Mouse (Mus musculus) hindbrain, embryonic 11.5 days (tissue): ENCODE results near the gene Mcmbp. TPM values are rescaled to one million over a fixed set of nuclear protein-coding genes. Genes with fewer than 3 reads are reported as not detected.

ENCODE experiments used
- ATAC-seq: fragments of 200-750 bp; cut with Nextera tagmentation; 2 replicates; pipeline ENCODE4 v1.8.0; 2017; ENCODE audit warnings: mild to moderate bottlenecking, moderate TSS enrichment, moderate library complexity; ENCODE audit not compliant: low FRiP score
- DNase-seq: peaks from one replicate; pipeline ENCODE4 v3.0.0-alpha.2; 2015; ENCODE audit warnings: low spot score
- H3K27ac ChIP-seq: fragments of 300-500 bp; sonication (generic); 2 replicates; pipeline ENCODE4 v1.5.1; 2014; ENCODE audit warnings: mild to moderate bottlenecking, low read depth, low read length
- H3K27me3 ChIP-seq: fragments of 300-500 bp; sonication (generic); 2 replicates; pipeline ENCODE4 v1.6.1; 2014; ENCODE audit warnings: mild to moderate bottlenecking, low read length, moderate library complexity, mixed read lengths; ENCODE audit not compliant: control insufficient read depth, insufficient read depth
- H3K36me3 ChIP-seq: fragments of 300-500 bp; sonication (generic); 2 replicates; pipeline ENCODE4 v1.6.1; 2014; ENCODE audit warnings: mild to moderate bottlenecking, low read length, moderate library complexity, mixed read lengths; ENCODE audit not compliant: control insufficient read depth, insufficient read depth
- H3K4me1 ChIP-seq: fragments of 300-500 bp; sonication (generic); replicated peaks from 2 replicates; pipeline ENCODE4 v1.6.1; 2014; ENCODE audit warnings: low read length, mixed read lengths; ENCODE audit not compliant: control insufficient read depth, insufficient read depth
- H3K4me2 ChIP-seq: fragments of 300-500 bp; sonication (generic); replicated peaks from 2 replicates; pipeline ENCODE4 v1.6.1; 2014; ENCODE audit warnings: mild to moderate bottlenecking, low read depth, low read length
- H3K4me3 ChIP-seq: fragments of 300-500 bp; sonication (generic); 2 replicates; pipeline ENCODE4 v1.5.1; 2014; ENCODE audit warnings: low read depth, low read length
- H3K9ac ChIP-seq: fragments of 300-500 bp; sonication (generic); 2 replicates; pipeline ENCODE4 v1.6.1; 2014; ENCODE audit warnings: low read depth, low read length
- H3K9me3 ChIP-seq: fragments of 300-500 bp; sonication (generic); 2 replicates; pipeline ENCODE4 v1.6.1; 2016; ENCODE audit warnings: low read length; ENCODE audit not compliant: control insufficient read depth
- WGBS: fragments of 180-500 bp; shearing (Covaris S2); extraction: QIAGEN DNeasy Blood & Tissue Kit; methylation state at CpG from one replicate; pipeline ENCODE4 v1.1.7; 2014; 5-methylcytosine and 5-hydroxymethylcytosine counted together
- polyA plus RNA-seq: library from polyadenylated mRNA; unstranded; fragments of >200 nt; fragmentation: Nextera tagmentation; extraction: Ambion mirVana; gene quantifications from 2 replicates; pipeline ENCODE4 v1.2.1, GENCODE M21; 2014

Gene Mcmbp
- polyA plus RNA-seq, 1 experiment from 2014 or later = 81.2 TPM

- no peaks in the 10 kb centered on the region for H3K9me3 ChIP-seq
- ATAC-seq = no peak
- no peak for DNase-seq
- H3K4me1 ChIP-seq = no peaks in the 10 kb centered on the region
- no peak overlapping the region for H3K4me2 ChIP-seq
- no peaks in the 10 kb centered on the region for H3K27me3 ChIP-seq
- H3K36me3 ChIP-seq = 0 out of 2 replicates have a peak, but pooled peaks cover 9% of the 10 kb centered on the region
- H3K4me3 ChIP-seq = no peak overlapping the region
- 91% methylated on average over 10 of the region's 10 CpGs for WGBS
- H3K27ac ChIP-seq = no peak overlapping the region
- H3K9ac ChIP-seq = no peak overlapping the region
These were observed 45.4 kb downstream of the Mcmbp start for GRCm38 (mm10) chr7:128694848-128695247.

DNA sequence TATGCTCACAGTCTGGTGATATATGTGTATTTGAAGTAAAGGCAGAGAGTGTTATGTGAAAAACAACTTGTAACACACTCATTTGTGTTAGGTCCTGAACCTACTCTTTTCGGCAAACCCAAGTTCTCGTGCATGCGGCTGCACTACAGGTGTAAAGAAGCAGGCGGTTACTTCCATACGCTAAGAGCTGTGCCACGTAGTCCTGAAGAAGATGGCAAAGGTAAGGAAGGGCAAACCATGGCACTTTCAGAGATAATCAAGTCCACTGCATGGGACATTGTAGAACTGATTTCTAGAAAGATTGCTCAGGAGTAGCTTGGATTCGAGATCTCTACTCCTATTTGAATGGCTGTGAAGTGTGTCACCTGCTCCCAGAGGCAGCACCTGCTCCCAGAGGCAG lies 48.1 kb downstream of the Mcmbp start:
- Histone ChIP-seq H3K4me3 (no peak overlapping the region), H3K4me1 (no peaks in the 10 kb centered on the region), H3K27me3 (no peaks in the 10 kb centered on the region), H3K9me3 (no peaks in the 10 kb centered on the region), H3K4me2 (no peak overlapping the region), H3K36me3 (peaks cover 13% of the 10 kb centered on the region; the same call in 1 of the 2 replicates), H3K9ac (no peak overlapping the region), H3K27ac (no peak overlapping the region)
- no peak for DNase-seq
- WGBS = 93% methylated on average over 7 of the region's 7 CpGs
- no peak for ATAC-seq

DNA sequence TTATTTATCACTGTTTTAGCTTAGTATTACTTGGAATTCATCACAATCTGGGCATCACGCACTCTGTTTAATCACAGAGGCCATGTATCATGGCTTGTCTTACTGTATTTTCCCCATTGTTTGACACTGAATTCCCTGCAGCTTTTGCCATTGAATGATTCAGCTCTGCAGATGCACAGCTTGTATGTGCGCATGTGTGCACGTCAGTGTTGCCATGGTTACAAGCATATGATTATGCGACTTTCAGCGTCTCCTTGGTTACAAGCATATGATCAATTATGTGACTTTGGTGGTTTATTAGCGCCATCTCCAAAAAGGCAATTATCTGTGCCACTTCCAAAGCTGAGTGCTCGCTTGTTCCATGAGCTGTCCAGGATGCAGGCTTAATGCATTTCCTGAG lies 49.5 kb downstream of the Mcmbp start:
- DNase-seq = peak; percentile 77
- Histone ChIP-seq H3K9ac (peak overlapping the region; percentile 55; the same call in 1 of the 2 replicates), H3K36me3 (peaks cover 13% of the 10 kb centered on the region; the same call in 1 of the 2 replicates)

DNA sequence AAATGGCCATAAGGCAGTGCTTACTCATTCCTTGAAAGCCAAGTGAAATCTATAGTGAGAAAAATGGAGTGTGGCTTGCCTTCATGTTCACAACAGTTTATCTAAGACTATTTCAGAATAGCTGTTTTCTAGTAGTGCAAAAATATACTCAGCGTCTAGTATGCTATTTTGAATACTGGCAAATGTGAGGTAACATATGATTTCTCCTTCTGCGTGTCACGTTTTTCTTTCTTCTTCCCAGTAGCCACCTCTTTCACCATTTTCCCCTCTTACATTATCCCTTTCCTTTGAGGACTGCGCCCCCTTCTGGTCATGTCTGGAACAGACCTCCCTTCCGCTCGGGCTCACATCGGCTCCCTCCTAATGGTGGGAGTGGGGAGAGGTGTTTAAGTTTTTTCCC lies 50.2 kb downstream of the Mcmbp start:
- Histone ChIP-seq H3K4me1 (no peaks in the 10 kb centered on the region), H3K9me3 (no peaks in the 10 kb centered on the region), H3K27me3 (no peaks in the 10 kb centered on the region), H3K36me3 (peaks cover 13% of the 10 kb centered on the region; the same call in 1 of the 2 replicates), H3K9ac (peak overlapping the region; percentile 55; the same call in 1 of the 2 replicates), H3K27ac (peak overlapping the region; percentile 85; the same call in 1 of the 2 replicates), H3K4me2 (peak overlapping the region; percentile 33), H3K4me3 (peak overlapping the region; percentile 43)
- WGBS = 11% methylated on average over 7 of the region's 7 CpGs
- DNase-seq = peak; percentile 97
- ATAC-seq = peak; percentile 80; the same call in 1 of the 2 replicates

More for the DNA sequence above, 49.5 kb downstream of the Mcmbp start:
- H3K27ac ChIP-seq = peak overlapping the region; percentile 85
- 47% methylated on average over 7 of the region's 7 CpGs for WGBS
- H3K9me3 ChIP-seq = no peaks in the 10 kb centered on the region
- no peaks in the 10 kb centered on the region for H3K4me1 ChIP-seq
- ATAC-seq = peak; percentile 59
- no peaks in the 10 kb centered on the region for H3K27me3 ChIP-seq
- H3K4me2 ChIP-seq = peak overlapping the region; percentile 33
- peak overlapping the region; percentile 32 for H3K4me3 ChIP-seq

- peak overlapping the region; percentile 51 for H3K4me2 ChIP-seq
- 72% methylated on average over 8 of the region's 8 CpGs for WGBS
- DNase-seq (no peak), ATAC-seq (no peak)
- H3K4me1 ChIP-seq = no peaks in the 10 kb centered on the region
- H3K36me3 ChIP-seq = peaks cover 10% of the 10 kb centered on the region; the same call in 1 of the 2 replicates
- peak overlapping the region; percentile 43 for H3K4me3 ChIP-seq
- H3K9me3 ChIP-seq = no peaks in the 10 kb centered on the region
- H3K27ac ChIP-seq = peak overlapping the region; percentile 59
- H3K9ac ChIP-seq = peak overlapping the region; percentile 44; the same call in 1 of the 2 replicates
- H3K27me3 ChIP-seq = no peaks in the 10 kb centered on the region
These were observed 50.9 kb downstream of the Mcmbp start for GRCm38 (mm10) chr7:128689347-128689746.

GRCm38 (mm10) chr7:128687821-128688564 lies 52.3 kb downstream of the Mcmbp start:
- peak; percentile 85 for ATAC-seq
- H3K4me2 ChIP-seq = peak overlapping the region; percentile 51
- no peaks in the 10 kb centered on the region for H3K9me3 ChIP-seq
- DNase-seq = peak; percentile 87
- H3K36me3 ChIP-seq = peaks cover 7% of the 10 kb centered on the region; the same call in 1 of the 2 replicates
- peak overlapping the region; percentile 43 for H3K4me3 ChIP-seq
- H3K27ac ChIP-seq = peak overlapping the region; percentile 87
- H3K4me1 ChIP-seq = no peaks in the 10 kb centered on the region
- WGBS = 49% methylated on average over 56 of the region's 56 CpGs
- no peaks in the 10 kb centered on the region for H3K27me3 ChIP-seq
- H3K9ac ChIP-seq = peak overlapping the region; percentile 67

GRCm38 (mm10) chr7:128678546-128678945 lies 61.7 kb downstream of the Mcmbp start:
- DNase-seq (no peak), ATAC-seq (no peak)
- H3K27me3 ChIP-seq = no peaks in the 10 kb centered on the region
- H3K27ac ChIP-seq = no peak overlapping the region
- H3K4me1 ChIP-seq = no peaks in the 10 kb centered on the region
- H3K9ac ChIP-seq = no peak overlapping the region
- no peak overlapping the region for H3K4me3 ChIP-seq
- H3K9me3 ChIP-seq = no peaks in the 10 kb centered on the region
- no peaks in the 10 kb centered on the region for H3K36me3 ChIP-seq
- WGBS = 82% methylated on average over 3 of the region's 3 CpGs
- no peak overlapping the region for H3K4me2 ChIP-seq

DNA sequence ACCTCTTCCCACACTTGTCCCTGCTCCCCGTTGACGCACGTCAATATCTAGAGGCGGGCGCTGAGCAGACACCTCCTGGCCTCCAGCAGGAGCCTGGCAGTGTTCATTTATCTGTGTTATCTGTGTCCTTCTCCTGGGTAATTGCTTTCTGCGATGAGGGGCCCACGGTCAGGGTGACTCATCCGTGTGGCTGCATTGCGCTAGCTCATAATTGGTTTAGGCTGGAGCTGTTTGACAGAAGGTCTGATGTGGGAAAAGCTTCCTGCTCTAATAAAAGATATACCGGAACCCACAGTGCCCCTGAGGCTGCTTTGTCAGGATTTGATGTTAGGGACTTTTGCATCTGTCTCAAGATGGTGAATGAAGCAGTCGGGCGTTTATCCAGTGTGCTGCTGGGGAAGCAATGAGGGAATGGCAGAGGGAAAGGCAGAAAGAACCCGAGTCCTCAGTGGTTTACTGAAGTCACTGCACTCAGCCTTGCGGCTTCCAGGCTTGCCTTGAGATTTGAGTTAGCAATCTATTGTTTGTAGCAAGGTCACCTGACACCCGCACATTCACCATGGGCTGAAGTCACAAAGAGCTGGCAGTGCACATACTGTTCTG lies 67.8 kb downstream of the Mcmbp start:
- peak overlapping the region; percentile 44; the same call in 1 of the 2 replicates for H3K9ac ChIP-seq
- no peak overlapping the region for H3K4me3 ChIP-seq
- ATAC-seq = peak; percentile 91
- H3K36me3 ChIP-seq = no peaks in the 10 kb centered on the region
- DNase-seq = peak; percentile 60
- peak overlapping the region; percentile 22 for H3K4me2 ChIP-seq
- H3K27ac ChIP-seq = peak overlapping the region; percentile 88
- WGBS = 9% methylated on average over 15 of the region's 15 CpGs
- no peaks in the 10 kb centered on the region for H3K27me3 ChIP-seq
- H3K4me1 ChIP-seq = no peaks in the 10 kb centered on the region; the same call in none of the 2 replicates
- no peaks in the 10 kb centered on the region for H3K9me3 ChIP-seq
